Mouse (Mus musculus) fat pad, adult 2 months (tissue): ENCODE measurements at regions not wholly inside any gene's neighbourhood (a gene's known extent, or its start where the extent isn't known, plus 50 kb on each side); places are given as distances from the start of the nearest gene placed in this dataset.

Experiments used
- DNase-seq: peaks from one replicate; pipeline ENCODE4 v3.0.0-alpha.2; 2011; ENCODE audit warnings: low read depth, low spot score; ENCODE audit errors: extremely low read depth

- DNase-seq: peak; percentile 57
These were observed 667.3 kb upstream of the Nudt12 start for GRCm38 (mm10) chr17:59680511-59680910.

GRCm38 (mm10) chr17:59642558-59642957 is 629.4 kb upstream of the Nudt12 start:
- no peak for DNase-seq
